Mouse (Mus musculus) heart, adult 2 months (tissue): ENCODE data around the gene Sez6.
A peak's percentile ranks its signal among the peaks of the same experiment; 100 is the strongest.

Experiments
- CTCF ChIP-seq: fragments of 200-600 bp; IDR thresholded peaks from 2 replicates; pipeline ENCODE4 v1.8.1; 2022; ENCODE audit warnings: antibody characterized with exemption, mild to moderate bottlenecking, moderate library complexity
- EP300 ChIP-seq: fragments of 200-500 bp; IDR thresholded peaks from 2 replicates; pipeline ENCODE4 v1.6.1; 2011; ENCODE audit warnings: low read depth, low read length, control low read depth; ENCODE audit not compliant: insufficient read depth
- POLR2A ChIP-seq: fragments of 200-500 bp; IDR thresholded peaks from 2 replicates; pipeline ENCODE4 v1.6.1; 2011; ENCODE audit warnings: mild to moderate bottlenecking, low read depth, low read length, control low read depth; ENCODE audit not compliant: insufficient read depth

- peak; percentile 60 for TF ChIP-seq CTCF
- TF ChIP-seq EP300 = no peak
- TF ChIP-seq POLR2A = no peak
Measured at GRCm38 (mm10) chr11:78023607-78024006, 93.0 kb downstream of the Sez6 start.
